Mouse (Mus musculus) lung, embryonic 14.5 days (tissue): ENCODE measurements around the gene Kcnk4. TPM values are rescaled to one million over a fixed set of nuclear protein-coding genes. Genes with fewer than 3 reads are reported as not detected.
A peak's percentile ranks its signal among the peaks of the same experiment; 100 is the strongest.

ENCODE experiments used
- ATAC-seq: fragments of 200-750 bp; cut with Nextera tagmentation; 2 replicates; pipeline ENCODE4 v1.8.0; 2017; ENCODE audit warnings: mild to moderate bottlenecking, moderate TSS enrichment, moderate library complexity; ENCODE audit not compliant: insufficient read depth
- DNase-seq: peaks from one replicate; pipeline ENCODE4 v3.0.0-alpha.2; 2015
- H3K27ac ChIP-seq: fragments of 300-500 bp; sonication (generic); 2 replicates; pipeline ENCODE4 v1.5.1; 2014; ENCODE audit warnings: low read depth, mild to moderate bottlenecking, moderate library complexity
- H3K27me3 ChIP-seq: fragments of 300-500 bp; sonication (generic); 2 replicates; pipeline ENCODE4 v1.6.1; 2014; ENCODE audit warnings: low read length, control low read depth; ENCODE audit not compliant: insufficient read depth
- H3K36me3 ChIP-seq: fragments of 300-500 bp; sonication (generic); 2 replicates; pipeline ENCODE4 v1.6.1; 2014; ENCODE audit warnings: control low read depth; ENCODE audit not compliant: insufficient read depth
- H3K4me1 ChIP-seq: fragments of 300-500 bp; sonication (generic); 2 replicates; pipeline ENCODE4 v1.6.1; 2014; ENCODE audit warnings: antibody characterized with exemption, control low read depth; ENCODE audit not compliant: insufficient read depth
- H3K4me2 ChIP-seq: fragments of 300-500 bp; sonication (generic); 2 replicates; pipeline ENCODE4 v1.6.1; 2014; ENCODE audit warnings: mild to moderate bottlenecking
- H3K4me3 ChIP-seq: fragments of 300-500 bp; sonication (generic); 2 replicates; pipeline ENCODE4 v1.5.1; 2014; ENCODE audit warnings: low read depth, low read length
- H3K9ac ChIP-seq: fragments of 300-500 bp; sonication (generic); 2 replicates; pipeline ENCODE4 v1.6.1; 2014
- H3K9me3 ChIP-seq: fragments of 300-500 bp; sonication (generic); 2 replicates; pipeline ENCODE4 v1.6.1; 2016; ENCODE audit warnings: low read depth, low read length, control low read depth
- CTCF ChIP-seq: IDR thresholded peaks from 2 replicates; pipeline ENCODE4 v1.5.1; 2016; ENCODE audit warnings: antibody characterized with exemption, low read depth
- WGBS: fragments of 180-500 bp; shearing (Covaris S2); extraction: QIAGEN DNeasy Blood & Tissue Kit; methylation state at CpG from one replicate; pipeline ENCODE4 v1.1.7; 2014; 5-methylcytosine and 5-hydroxymethylcytosine counted together
- polyA plus RNA-seq: library from polyadenylated mRNA; unstranded; fragments of >200 nt; fragmentation: Nextera tagmentation; extraction: Ambion mirVana; gene quantifications from 2 replicates; pipeline ENCODE4 v1.2.1, GENCODE M21; 2014

Gene Kcnk4
- polyA plus RNA-seq, 1 experiment from 2014 or later: 0.17 TPM

DNA sequence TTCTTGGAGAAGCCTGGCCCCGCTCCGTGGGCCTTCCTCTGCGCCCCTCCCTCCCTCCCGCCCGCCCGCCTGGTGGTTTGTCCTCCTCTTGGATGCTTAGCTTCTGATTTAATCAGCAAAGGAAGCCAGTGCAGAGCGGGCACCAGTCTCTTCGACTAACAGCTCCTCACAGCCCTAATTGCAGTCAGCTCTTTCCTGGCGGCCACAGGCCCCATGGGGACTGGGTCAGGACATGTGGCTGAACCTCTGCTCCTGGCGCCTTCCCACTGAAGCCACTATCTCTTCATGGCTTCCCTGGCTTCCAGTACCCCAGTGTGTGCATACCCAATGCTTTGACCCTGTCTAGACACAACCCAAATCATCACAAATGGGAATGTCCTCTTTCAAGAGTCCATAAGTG lies 22.1 kb upstream of the Kcnk4 start:
- Histone ChIP-seq H3K27ac (no peak overlapping the region), H3K9me3 (no peaks in the 10 kb centered on the region), H3K4me2 (no peak overlapping the region), H3K27me3 (no peaks in the 10 kb centered on the region), H3K36me3 (peaks cover 73% of the 10 kb centered on the region), H3K4me1 (peaks cover 11% of the 10 kb centered on the region), H3K4me3 (no peak overlapping the region), H3K9ac (no peak overlapping the region)
- DNase-seq (no peak), ATAC-seq (no peak)
- 85% methylated on average over 10 of the region's 10 CpGs for WGBS
- TF ChIP-seq CTCF: no peak

GRCm38 (mm10) chr19:6955424-6955823 lies 21.1 kb upstream of the Kcnk4 start:
- ATAC-seq: no peak
- 68% methylated on average over 7 of the region's 7 CpGs for WGBS
- no peaks in the 10 kb centered on the region for H3K27me3 ChIP-seq
- no peak for TF ChIP-seq CTCF
- peaks cover 67% of the 10 kb centered on the region for H3K36me3 ChIP-seq
- no peak for DNase-seq
- H3K4me2 ChIP-seq: no peak overlapping the region
- H3K9me3 ChIP-seq: no peaks in the 10 kb centered on the region
- H3K4me3 ChIP-seq: no peak overlapping the region
- H3K9ac ChIP-seq: no peak overlapping the region
- H3K27ac ChIP-seq: no peak overlapping the region
- H3K4me1 ChIP-seq: peaks cover 11% of the 10 kb centered on the region

DNA sequence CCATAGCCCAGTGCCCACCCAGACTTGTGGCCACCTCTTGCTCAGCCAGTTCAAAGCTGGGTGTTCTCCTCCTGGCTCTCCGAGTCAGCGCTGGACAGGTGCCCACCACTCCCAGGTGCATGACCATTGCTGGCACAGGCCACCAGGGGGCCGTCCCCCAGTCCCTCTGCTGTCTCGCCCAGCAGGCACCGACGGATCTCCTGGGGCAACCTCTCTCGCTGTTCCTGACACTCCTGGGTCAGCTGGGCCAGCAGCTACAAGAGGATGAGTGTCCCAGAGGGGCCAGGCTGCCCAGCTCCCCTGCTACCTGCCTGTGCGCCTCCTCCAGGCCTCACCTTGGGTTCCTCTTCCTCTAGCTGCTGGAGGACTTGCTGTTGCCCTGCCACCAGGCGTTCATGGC lies 19.7 kb upstream of the Kcnk4 start:
- DNase-seq: peak; percentile 41
- peaks cover 57% of the 10 kb centered on the region for H3K36me3 ChIP-seq
- WGBS: 45% methylated on average over 9 of the region's 9 CpGs
- H3K27ac ChIP-seq: no peak overlapping the region
- TF ChIP-seq CTCF: peak; percentile 71
- no peaks in the 10 kb centered on the region for H3K27me3 ChIP-seq
- H3K9ac ChIP-seq: no peak overlapping the region
- no peaks in the 10 kb centered on the region for H3K9me3 ChIP-seq
- no peak for ATAC-seq
- peaks cover 17% of the 10 kb centered on the region for H3K4me1 ChIP-seq
- no peak overlapping the region for H3K4me2 ChIP-seq
- H3K4me3 ChIP-seq: no peak overlapping the region

- Histone ChIP-seq H3K27me3 (no peaks in the 10 kb centered on the region), H3K9ac (peak overlapping the region; percentile 73), H3K9me3 (no peaks in the 10 kb centered on the region), H3K4me1 (peaks cover 17% of the 10 kb centered on the region), H3K36me3 (peaks cover 45% of the 10 kb centered on the region), H3K27ac (peak overlapping the region; percentile 99), H3K4me3 (peak overlapping the region; percentile 55), H3K4me2 (peak overlapping the region; percentile 95)
- TF ChIP-seq CTCF: no peak
- WGBS: 5% methylated on average over 3 of the region's 3 CpGs
- ATAC-seq: peak; percentile 9; the same call in 1 of the 2 replicates
- DNase-seq: peak; percentile 58
Observed at GRCm38 (mm10) chr19:6952712-6953037, 18.4 kb upstream of the Kcnk4 start.

GRCm38 (mm10) chr19:6951994-6952711 lies 17.8 kb upstream of the Kcnk4 start:
- Histone ChIP-seq H3K4me1 (peaks cover 17% of the 10 kb centered on the region), H3K36me3 (peaks cover 40% of the 10 kb centered on the region), H3K4me2 (peak overlapping the region; percentile 95), H3K27me3 (no peaks in the 10 kb centered on the region), H3K9me3 (no peaks in the 10 kb centered on the region), H3K9ac (peak overlapping the region; percentile 73), H3K4me3 (peak overlapping the region; percentile 55), H3K27ac (peak overlapping the region; percentile 99)
- TF ChIP-seq CTCF: no peak
- DNase-seq (peak; percentile 86), ATAC-seq (peak; percentile 65)
- WGBS: 2% methylated on average over 31 of the region's 31 CpGs

- peak overlapping the region; percentile 99 for H3K27ac ChIP-seq
- WGBS: 1% methylated on average over 35 of the region's 35 CpGs
- H3K9ac ChIP-seq: peak overlapping the region; percentile 73
- H3K36me3 ChIP-seq: peaks cover 33% of the 10 kb centered on the region
- H3K27me3 ChIP-seq: no peaks in the 10 kb centered on the region
- H3K4me2 ChIP-seq: peak overlapping the region; percentile 95
- TF ChIP-seq CTCF: no peak
- DNase-seq (peak; percentile 96), ATAC-seq (peak; percentile 80)
- H3K4me1 ChIP-seq: peaks cover 17% of the 10 kb centered on the region
- H3K9me3 ChIP-seq: no peaks in the 10 kb centered on the region
- peak overlapping the region; percentile 55 for H3K4me3 ChIP-seq
Observed at GRCm38 (mm10) chr19:6951381-6951968, 17.2 kb upstream of the Kcnk4 start.

GRCm38 (mm10) chr19:6950613-6951153 lies 16.4 kb upstream of the Kcnk4 start:
- Histone ChIP-seq H3K4me1 (peaks cover 17% of the 10 kb centered on the region), H3K4me3 (peak overlapping the region; percentile 55), H3K27ac (peak overlapping the region; percentile 99), H3K36me3 (peaks cover 27% of the 10 kb centered on the region), H3K9me3 (no peaks in the 10 kb centered on the region), H3K4me2 (peak overlapping the region; percentile 95), H3K27me3 (no peaks in the 10 kb centered on the region), H3K9ac (peak overlapping the region; percentile 73)
- ATAC-seq (peak; percentile 27), DNase-seq (peak; percentile 79)
- whole genome bisulfite sequencing: under 1% methylated on average over 28 of the region's 28 CpGs
- no peak for TF ChIP-seq CTCF
